Mouse (Mus musculus) liver, postnatal 0 days (tissue): Measurements from ENCODE around the gene Gm9913. TPM values are rescaled to one million over a fixed set of nuclear protein-coding genes. Genes with fewer than 3 reads are reported as not detected.

ENCODE experiments used
- ATAC-seq: fragments of 200-750 bp; cut with Nextera tagmentation; 2 replicates; pipeline ENCODE4 v1.8.0; 2017; ENCODE audit warnings: mild to moderate bottlenecking, moderate library complexity
- DNase-seq: peaks from one replicate; pipeline ENCODE4 v3.0.0-alpha.2; 2016
- H3K27ac ChIP-seq: fragments of 300-500 bp; sonication (generic); 2 replicates; pipeline ENCODE4 v1.5.1; 2014; ENCODE audit warnings: antibody characterized with exemption, moderate library complexity, mild to moderate bottlenecking, low read depth
- H3K27me3 ChIP-seq: fragments of 300-500 bp; sonication (generic); 2 replicates; pipeline ENCODE4 v1.6.1; 2014; ENCODE audit warnings: low read length, control low read depth, mixed read lengths; ENCODE audit not compliant: insufficient read depth
- H3K36me3 ChIP-seq: fragments of 300-500 bp; sonication (generic); replicated peaks from 2 replicates; pipeline ENCODE4 v1.6.1; 2014; ENCODE audit warnings: mild to moderate bottlenecking, control low read depth, low read length, moderate library complexity, mixed read lengths; ENCODE audit not compliant: insufficient read depth
- H3K4me1 ChIP-seq: fragments of 300-500 bp; sonication (generic); 2 replicates; pipeline ENCODE4 v1.6.1; 2014; ENCODE audit warnings: antibody characterized with exemption, mild to moderate bottlenecking, control low read depth; ENCODE audit not compliant: insufficient read depth
- H3K4me2 ChIP-seq: fragments of 300-500 bp; sonication (generic); 2 replicates; pipeline ENCODE4 v1.6.1; 2014; ENCODE audit warnings: low read depth, mild to moderate bottlenecking, low read length, moderate library complexity, mixed read lengths
- H3K4me3 ChIP-seq: fragments of 300-500 bp; sonication (generic); 2 replicates; pipeline ENCODE4 v1.5.1; 2014; ENCODE audit warnings: low read depth, low read length
- H3K9ac ChIP-seq: fragments of 300-500 bp; sonication (generic); replicated peaks from 2 replicates; pipeline ENCODE4 v1.6.1; 2014; ENCODE audit warnings: mild to moderate bottlenecking, moderate library complexity
- H3K9me3 ChIP-seq: fragments of 300-500 bp; sonication (generic); 2 replicates; pipeline ENCODE4 v1.6.1; 2016; ENCODE audit warnings: mild to moderate bottlenecking, control low read depth, low read length, mixed read lengths
- CTCF ChIP-seq: sonication (generic); IDR thresholded peaks from 2 replicates; pipeline ENCODE4 v1.5.1; 2016; ENCODE audit warnings: antibody characterized with exemption, low read depth
- EP300 ChIP-seq: IDR thresholded peaks from 2 replicates; pipeline ENCODE4 v1.6.1; 2016; ENCODE audit warnings: antibody characterized with exemption, low read depth, mild to moderate bottlenecking
- WGBS: fragments of 180-500 bp; shearing (Covaris S2); extraction: QIAGEN DNeasy Blood & Tissue Kit; methylation state at CpG from one replicate; pipeline ENCODE4 v1.1.7; 2014; ENCODE audit not compliant: insufficient replicate concordance; 5-methylcytosine and 5-hydroxymethylcytosine counted together
- polyA plus RNA-seq: library from polyadenylated mRNA; unstranded; fragments of >200 nt; fragmentation: Nextera tagmentation; extraction: Ambion mirVana; gene quantifications from 2 replicates; pipeline ENCODE4 v1.2.1, GENCODE M21; 2015

Gm9913 gene
- polyA plus RNA-seq, 1 experiment from 2014 or later = not detected

DNA sequence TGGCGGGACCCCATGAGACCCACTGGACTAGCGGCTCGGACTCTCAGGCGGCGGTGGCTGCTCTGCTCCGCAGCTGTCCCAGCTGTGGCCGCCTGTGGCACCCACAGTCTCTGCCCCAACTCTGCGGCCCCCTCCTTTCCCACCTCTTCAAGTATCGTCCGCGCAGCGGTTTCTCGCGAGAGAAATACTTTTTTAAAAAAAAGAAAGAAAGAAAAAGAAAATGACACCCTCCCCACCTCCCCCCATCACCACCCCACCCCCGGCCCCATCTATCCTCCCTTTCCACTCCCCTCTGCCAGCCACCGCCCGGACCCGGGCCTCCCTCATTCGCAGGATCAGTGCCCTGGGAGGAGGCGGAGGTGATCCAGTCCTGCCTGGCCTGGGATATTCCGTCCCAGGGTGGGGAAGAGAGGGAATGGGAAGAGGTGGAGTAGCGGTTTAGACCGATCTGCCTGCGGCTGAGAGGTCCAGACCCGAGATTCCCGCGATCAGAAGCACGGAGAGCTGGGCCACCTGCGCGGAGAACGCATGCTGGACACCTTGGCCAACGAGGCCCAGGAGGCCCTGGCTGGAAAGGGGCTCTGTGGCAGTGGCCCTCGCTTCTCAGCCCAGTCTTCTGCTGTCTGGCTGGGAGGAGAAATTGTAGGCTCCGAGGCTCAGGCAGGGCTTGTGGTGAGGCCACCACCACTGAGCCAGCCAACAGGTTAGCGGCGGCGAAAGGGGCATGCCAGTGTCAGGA is 1.6 kb downstream of the Gm9913 start:
- H3K9me3 ChIP-seq = no peaks in the 10 kb centered on the region
- H3K9ac ChIP-seq = peak overlapping the region; percentile 50; the same call in 1 of the 2 replicates
- ATAC-seq = peak; percentile 41; the same call in 1 of the 2 replicates
- H3K36me3 ChIP-seq = no peaks in the 10 kb centered on the region
- peak overlapping the region; percentile 34; the same call in 1 of the 2 replicates for H3K27ac ChIP-seq
- H3K4me1 ChIP-seq = no peaks in the 10 kb centered on the region; the same call in 1 of the 2 replicates
- no peak for DNase-seq
- H3K27me3 ChIP-seq = peaks cover 42% of the 10 kb centered on the region
- H3K4me3 ChIP-seq = peak overlapping the region; percentile 48
- H3K4me2 ChIP-seq = peak overlapping the region; percentile 61
- TF ChIP-seq CTCF (no peak), EP300 (no peak)
- 3% methylated on average over 37 of the region's 37 CpGs for WGBS

DNA sequence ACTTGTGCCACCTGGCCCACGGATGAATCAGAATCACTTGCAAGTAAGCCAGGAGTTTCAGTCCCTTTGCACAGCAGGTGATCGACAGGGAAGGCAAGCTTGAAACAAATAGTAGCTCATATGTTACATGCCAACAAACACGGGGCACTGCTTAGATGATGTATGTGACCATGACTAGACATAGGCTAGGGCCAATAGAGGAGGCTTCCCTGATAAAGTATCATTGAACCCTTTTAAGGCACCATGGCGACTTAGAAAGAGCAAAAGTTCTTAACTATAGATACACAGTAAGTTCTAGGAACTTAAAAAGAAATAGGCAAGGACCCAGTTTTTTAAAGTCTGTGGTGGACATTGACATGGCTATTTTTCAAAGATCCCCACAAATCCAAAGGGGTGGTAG is 3.0 kb downstream of the Gm9913 start, which contains the start of gene Fbn1:
Gene Fbn1, minus strand, starts transcription at position 101 of the 400 bp plus-strand sequence.
- Histone ChIP-seq H3K27ac (no peak within 1 kb of the TSS), H3K9me3 (no peaks in the 10 kb centered on the region), H3K4me3 (0 out of 2 replicates have a peak within 1 kb of the TSS, but pooled peaks have one; percentile 48), H3K27me3 (peaks cover 38% of the 10 kb centered on the region), H3K4me1 (no peaks in the 10 kb centered on the region; the same call in 1 of the 2 replicates), H3K9ac (no peak within 1 kb of the TSS), H3K4me2 (peak within 1 kb of the TSS; percentile 61; the same call in 1 of the 2 replicates), H3K36me3 (no peaks in the 10 kb centered on the region)
- no peak for DNase-seq
- TF ChIP-seq CTCF (no peak), EP300 (no peak)
- no peak for ATAC-seq
- WGBS = 71% methylated on average over 4 of the region's 4 CpGs

DNA sequence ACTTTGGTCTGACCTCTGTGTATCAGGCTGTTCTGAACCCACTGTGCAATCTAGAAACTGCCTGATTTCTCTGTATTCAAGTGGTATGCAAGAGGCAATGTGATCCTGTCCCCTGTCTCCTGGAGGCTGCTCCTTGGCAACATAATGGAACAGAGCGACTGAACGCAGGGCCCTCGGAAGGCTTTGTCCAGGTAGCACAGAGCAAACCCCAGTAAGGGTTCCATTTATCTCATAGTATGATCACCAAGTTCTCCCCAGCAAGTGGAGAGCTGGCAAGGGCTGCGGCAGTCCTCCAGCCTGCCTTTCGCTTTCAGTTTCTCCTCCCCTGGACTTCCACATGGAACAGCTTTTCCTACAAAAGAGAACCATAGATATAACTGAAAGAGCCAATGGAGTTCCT is 3.5 kb downstream of the Gm9913 start:
- DNase-seq (no peak), ATAC-seq (no peak)
- Histone ChIP-seq H3K4me1 (no peaks in the 10 kb centered on the region; the same call in 1 of the 2 replicates), H3K27ac (no peak overlapping the region), H3K9ac (no peak overlapping the region), H3K36me3 (no peaks in the 10 kb centered on the region), H3K4me2 (no peak overlapping the region), H3K9me3 (no peaks in the 10 kb centered on the region), H3K27me3 (peaks cover 38% of the 10 kb centered on the region), H3K4me3 (no peak overlapping the region)
- TF ChIP-seq EP300 (no peak), CTCF (no peak)
- WGBS = 84% methylated on average over 5 of the region's 5 CpGs

DNA sequence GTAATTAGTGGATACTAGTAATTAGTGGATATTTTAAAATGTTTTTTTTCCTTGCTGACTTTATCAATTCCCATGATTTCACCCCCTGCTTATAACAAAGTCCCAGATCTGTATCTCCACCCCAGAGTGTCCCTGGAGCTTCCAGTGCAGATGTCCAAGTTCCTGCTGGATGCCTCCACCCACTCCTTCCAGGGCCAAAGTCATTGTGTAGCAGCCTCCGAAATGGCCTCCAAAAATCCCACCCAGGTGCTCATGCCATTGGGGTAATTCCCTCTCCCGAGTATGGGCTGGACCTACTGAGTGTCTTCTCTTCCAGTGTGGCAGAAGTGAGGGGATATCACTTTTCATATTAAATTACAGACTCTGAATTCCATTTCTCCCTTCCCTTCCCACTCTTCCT is 5.9 kb downstream of the Gm9913 start:
- Histone ChIP-seq H3K4me1 (no peaks in the 10 kb centered on the region; the same call in 1 of the 2 replicates), H3K27ac (no peak overlapping the region), H3K9ac (no peak overlapping the region), H3K36me3 (no peaks in the 10 kb centered on the region), H3K4me2 (no peak overlapping the region), H3K27me3 (peaks cover 23% of the 10 kb centered on the region), H3K4me3 (no peak overlapping the region), H3K9me3 (no peaks in the 10 kb centered on the region)
- DNase-seq = no peak
- TF ChIP-seq EP300 = no peak
- TF ChIP-seq CTCF = no peak
- whole genome bisulfite sequencing = 73% methylated on average over 2 of the region's 2 CpGs
- no peak for ATAC-seq

DNA sequence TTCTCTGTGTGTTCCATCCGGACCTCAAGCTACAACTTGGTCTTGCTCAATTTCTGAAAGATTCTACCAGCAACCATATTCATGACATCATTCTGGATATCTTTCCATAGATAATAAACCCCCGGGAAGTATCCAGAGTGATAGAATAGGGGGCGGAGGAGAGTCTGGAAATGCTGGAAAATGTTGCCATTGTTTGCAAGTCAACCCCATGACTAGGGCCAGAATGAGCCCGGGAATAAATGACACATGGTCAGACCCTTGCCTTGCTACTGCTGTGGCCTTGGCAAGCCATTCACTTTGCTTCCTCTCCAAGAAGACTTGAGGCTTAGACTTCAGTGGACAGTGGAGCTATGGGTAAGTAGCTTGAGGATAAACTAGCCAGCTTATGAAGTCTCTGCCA is 7.0 kb downstream of the Gm9913 start:
- TF ChIP-seq CTCF (no peak), EP300 (no peak)
- no peak overlapping the region for H3K27ac ChIP-seq

DNA sequence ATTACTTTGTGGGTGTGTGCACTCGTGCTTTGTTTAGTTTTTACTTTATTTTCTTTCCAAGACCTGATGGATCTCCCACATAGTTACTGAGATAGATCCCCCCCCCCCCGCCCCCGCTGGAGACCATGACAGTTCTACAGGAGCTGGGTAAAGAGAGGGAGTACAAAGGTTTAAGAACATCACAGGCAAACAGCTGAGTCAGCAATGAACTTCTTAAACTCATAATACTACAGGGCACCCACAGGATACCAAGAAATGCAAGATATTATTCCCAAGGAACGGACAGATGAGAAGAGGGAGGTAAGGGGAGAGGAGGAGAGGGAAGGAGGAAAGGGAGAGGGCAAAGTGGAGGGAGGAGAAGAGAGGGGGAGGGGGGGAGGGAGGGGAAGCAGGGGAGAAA is 7.7 kb downstream of the Gm9913 start:
- Histone ChIP-seq H3K9me3 (no peaks in the 10 kb centered on the region), H3K9ac (no peak overlapping the region), H3K27ac (no peak overlapping the region), H3K4me2 (no peak overlapping the region), H3K4me3 (no peak overlapping the region), H3K4me1 (no peaks in the 10 kb centered on the region), H3K36me3 (no peaks in the 10 kb centered on the region), H3K27me3 (peaks cover 6% of the 10 kb centered on the region; the same call in 1 of the 2 replicates)
- ATAC-seq (no peak), DNase-seq (no peak)
- WGBS = 61% methylated on average over 4 of the region's 4 CpGs
- TF ChIP-seq CTCF (no peak), EP300 (no peak)

More for the DNA sequence above, 7.0 kb downstream of the Gm9913 start:
- Histone ChIP-seq H3K36me3 (no peaks in the 10 kb centered on the region), H3K4me3 (no peak overlapping the region), H3K4me1 (no peaks in the 10 kb centered on the region), H3K4me2 (no peak overlapping the region), H3K27me3 (peaks cover 12% of the 10 kb centered on the region), H3K9me3 (no peaks in the 10 kb centered on the region), H3K9ac (no peak overlapping the region)
- ATAC-seq = no peak
- WGBS = 63% methylated on average over 4 of the region's 4 CpGs
- no peak for DNase-seq
